Mouse (Mus musculus): Measurements from ENCODE around the gene Zfp36l3.
"Not testable (repeated sequence)": the region's sequence is repeated elsewhere in the genome, so short reads cannot be mapped to it uniquely, and the experiment has no call there.

Gene Zfp36l3

GRCm38 (mm10) chrX:53776276-53776675 is at the start of gene Zfp36l3:
TSS of gene Zfp36l3 (minus strand) at chrX:53776394.
- no peak for DNase-seq (ENCODE audit: extremely low read depth, low read depth, low spot score)

- no peak for DNase-seq (ENCODE audit: extremely low read depth, low read depth, low spot score)
Measured at GRCm38 (mm10) chrX:53799074-53799473, 22.9 kb upstream of the Zfp36l3 start.

- DNase-seq (ENCODE audit: extremely low read depth, low read depth, low spot score), result not testable (repeated sequence)
Measured at GRCm38 (mm10) chrX:53797519-53797918, 21.3 kb upstream of the Zfp36l3 start, which contains the start of gene Xlr. TSS of gene Xlr (minus strand) at chrX:53797706.

GRCm38 (mm10) chrX:53757736-53758135 is 18.5 kb downstream of the Zfp36l3 start, which contains the start of gene 1700013H16Rik:
TSS of gene 1700013H16Rik (minus strand) at chrX:53757831.
- DNase-seq (ENCODE audit: extremely low read depth, low read depth, low spot score), result no peak

- DNase-seq (ENCODE audit: extremely low read depth, low read depth, low spot score), result no peak
Measured at GRCm38 (mm10) chrX:53752851-53753250, 23.3 kb downstream of the Zfp36l3 start.

- no peak for DNase-seq (ENCODE audit: extremely low read depth, low read depth, low spot score)
Measured at GRCm38 (mm10) chrX:53728967-53729366, 47.2 kb downstream of the Zfp36l3 start.

- DNase-seq (ENCODE audit: extremely low read depth, low read depth, low spot score), result no peak
Measured at GRCm38 (mm10) chrX:53724596-53724995, 51.6 kb downstream of the Zfp36l3 start, which contains the start of gene 4930502E18Rik. TSS of gene 4930502E18Rik (plus strand) at chrX:53724826.

Data from fat pad, adult 2 months (tissue).